Mouse (Mus musculus): ENCODE measurements around the gene Dhrs1. TPM values are rescaled to one million over a fixed set of nuclear protein-coding genes. Genes with fewer than 3 reads are reported as not detected.

The Dhrs1 gene
- polyA plus RNA-seq, 1 experiment from 2014 or later: 73.8 TPM

- WGBS: 69% methylated on average over 8 of the region's 8 CpGs
- H3K27me3 ChIP-seq (ENCODE audit: insufficient read depth, poor library complexity, severe bottlenecking): no peaks in the 10 kb centered on the region
- no peaks in the 10 kb centered on the region for H3K4me1 ChIP-seq (replicated peaks)
- DNase-seq (ENCODE audit: low spot score): no peak
- no peak overlapping the region for H3K27ac ChIP-seq
- H3K4me3 ChIP-seq: no peak overlapping the region
- H3K36me3 ChIP-seq: no peaks in the 10 kb centered on the region
- no peaks in the 10 kb centered on the region for H3K9me3 ChIP-seq
Measured at GRCm38 (mm10) chr14:55727889-55728685, 17.4 kb downstream of the Dhrs1 start.

- H3K36me3 ChIP-seq: no peaks in the 10 kb centered on the region
- H3K4me1 ChIP-seq (replicated peaks): peaks cover 12% of the 10 kb centered on the region
- H3K27me3 ChIP-seq (ENCODE audit: insufficient read depth, poor library complexity, severe bottlenecking): no peaks in the 10 kb centered on the region
- no peak for DNase-seq (ENCODE audit: low spot score)
- H3K27ac ChIP-seq: no peak overlapping the region
- H3K9me3 ChIP-seq: no peaks in the 10 kb centered on the region
- H3K4me3 ChIP-seq: no peak overlapping the region
Measured at GRCm38 (mm10) chr14:55726261-55726660, 19.2 kb downstream of the Dhrs1 start.

- H3K9me3 ChIP-seq: no peaks in the 10 kb centered on the region
- no peak overlapping the region for H3K27ac ChIP-seq
- no peak for DNase-seq (ENCODE audit: low spot score)
- H3K4me1 ChIP-seq (replicated peaks): peaks cover 16% of the 10 kb centered on the region
- no peaks in the 10 kb centered on the region for H3K27me3 ChIP-seq (ENCODE audit: insufficient read depth, poor library complexity, severe bottlenecking)
- H3K36me3 ChIP-seq: peaks cover 10% of the 10 kb centered on the region
- WGBS: 69% methylated on average over 8 of the region's 8 CpGs
- H3K4me3 ChIP-seq: no peak overlapping the region
Measured at GRCm38 (mm10) chr14:55724411-55724871, 21.0 kb downstream of the Dhrs1 start.

- Histone ChIP-seq H3K36me3 (peaks cover 20% of the 10 kb centered on the region), H3K4me3 (no peak overlapping the region), H3K27me3 (ENCODE audit: insufficient read depth, poor library complexity, severe bottlenecking) (no peaks in the 10 kb centered on the region), H3K27ac (no peak overlapping the region), H3K9me3 (no peaks in the 10 kb centered on the region), H3K4me1 (replicated peaks) (peaks cover 16% of the 10 kb centered on the region)
- DNase-seq (ENCODE audit: low spot score): no peak
- 93% methylated on average over 7 of the region's 7 CpGs for WGBS
Measured at GRCm38 (mm10) chr14:55723433-55723832, 22.1 kb downstream of the Dhrs1 start.

- H3K27ac ChIP-seq: peak overlapping the region; percentile 94
- H3K4me3 ChIP-seq: peak overlapping the region; percentile 87
- WGBS: 53% methylated on average over 8 of the region's 8 CpGs
- no peaks in the 10 kb centered on the region for H3K27me3 ChIP-seq (ENCODE audit: insufficient read depth, poor library complexity, severe bottlenecking)
- peaks cover 16% of the 10 kb centered on the region for H3K4me1 ChIP-seq (replicated peaks)
- DNase-seq (ENCODE audit: low spot score): no peak
- no peaks in the 10 kb centered on the region for H3K9me3 ChIP-seq
- H3K36me3 ChIP-seq: peaks cover 29% of the 10 kb centered on the region
Measured at GRCm38 (mm10) chr14:55722438-55722945, 23.0 kb downstream of the Dhrs1 start.

DNA sequence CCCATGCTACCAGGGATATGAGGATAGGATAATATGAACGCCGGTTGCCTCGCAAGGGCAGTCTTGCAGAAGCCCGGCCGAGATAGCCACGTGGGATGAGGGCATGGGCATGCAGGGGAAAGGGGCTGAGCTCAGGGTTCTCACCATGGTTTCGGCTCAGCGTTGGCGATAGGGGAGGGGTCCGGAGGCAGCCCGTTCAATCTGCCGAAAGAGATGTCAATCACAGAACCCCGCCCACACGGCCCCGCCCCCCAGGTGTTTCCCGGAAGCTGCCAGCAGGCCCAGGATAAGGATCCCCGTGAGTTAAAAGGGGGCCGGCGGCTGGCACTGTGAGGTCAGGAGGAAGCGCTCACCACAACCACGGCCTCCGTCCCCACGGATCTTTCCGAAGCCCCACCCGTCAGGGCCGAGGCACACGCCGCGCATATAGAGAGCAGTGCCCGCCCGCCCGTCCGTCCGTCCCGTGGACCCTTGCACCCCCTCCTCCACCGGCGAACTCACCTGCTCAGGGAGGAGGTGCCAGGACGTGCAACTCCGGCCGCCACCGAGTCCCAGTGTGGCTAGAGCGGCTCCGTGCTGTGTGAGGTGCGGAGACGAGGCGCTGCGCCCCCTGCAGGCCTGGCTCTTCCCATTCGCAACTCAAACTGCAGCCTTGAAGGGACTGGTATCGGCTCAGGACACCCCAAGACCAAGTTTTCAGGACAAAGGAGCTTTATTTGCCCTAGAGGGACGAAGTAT, 23.6 kb downstream of the Dhrs1 start, which contains the start of gene Rabggta:
Rabggta (minus strand) TSS at position 564 of the 738 bp plus-strand sequence.
- no peaks in the 10 kb centered on the region for H3K27me3 ChIP-seq (ENCODE audit: insufficient read depth, poor library complexity, severe bottlenecking)
- whole genome bisulfite sequencing: under 1% methylated on average over 50 of the region's 50 CpGs
- H3K4me3 ChIP-seq: peak within 1 kb of the TSS; percentile 87
- peak within 1 kb of the TSS; percentile 94 for H3K27ac ChIP-seq
- peaks cover 16% of the 10 kb centered on the region for H3K4me1 ChIP-seq (replicated peaks)
- peaks cover 35% of the 10 kb centered on the region for H3K36me3 ChIP-seq
- no peaks in the 10 kb centered on the region for H3K9me3 ChIP-seq
- DNase-seq (ENCODE audit: low spot score): peak; percentile 93

GRCm38 (mm10) chr14:55721076-55721475, 24.4 kb downstream of the Dhrs1 start:
- no peak overlapping the region for H3K27ac ChIP-seq
- 69% methylated on average over 6 of the region's 6 CpGs for WGBS

DNA sequence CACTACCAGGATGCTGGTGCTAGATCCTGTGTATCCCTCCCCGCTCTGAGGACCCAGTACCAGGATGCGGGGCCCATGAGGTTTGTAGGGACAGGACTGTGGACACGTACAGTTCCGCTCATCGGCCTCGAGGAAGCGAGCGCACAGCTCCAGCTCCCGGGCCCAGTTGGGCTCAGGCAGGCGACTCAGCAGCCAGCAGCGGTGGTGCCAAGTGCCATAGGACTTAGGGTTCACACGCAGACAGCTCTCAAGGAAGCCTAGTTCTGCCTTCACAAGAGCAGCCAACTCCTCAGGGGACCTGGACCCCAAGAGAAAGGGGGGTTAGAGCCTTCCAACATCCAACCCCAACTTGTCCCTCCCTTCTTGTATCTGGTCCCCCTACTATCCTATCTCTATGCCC, 24.8 kb downstream of the Dhrs1 start:
- DNase-seq (ENCODE audit: low spot score): no peak
- Histone ChIP-seq H3K4me1 (replicated peaks) (peaks cover 16% of the 10 kb centered on the region), H3K9me3 (no peaks in the 10 kb centered on the region), H3K27ac (no peak overlapping the region), H3K36me3 (peaks cover 45% of the 10 kb centered on the region), H3K4me3 (peak overlapping the region; percentile 87; the same call in 1 of the 2 replicates), H3K27me3 (ENCODE audit: insufficient read depth, poor library complexity, severe bottlenecking) (no peaks in the 10 kb centered on the region)
- 94% methylated on average over 12 of the region's 12 CpGs for WGBS

More at GRCm38 (mm10) chr14:55721076-55721475, 24.4 kb downstream of the Dhrs1 start:
- no peaks in the 10 kb centered on the region for H3K9me3 ChIP-seq
- H3K27me3 ChIP-seq (ENCODE audit: insufficient read depth, poor library complexity, severe bottlenecking): no peaks in the 10 kb centered on the region
- H3K4me1 ChIP-seq (replicated peaks): peaks cover 16% of the 10 kb centered on the region
- peaks cover 43% of the 10 kb centered on the region for H3K36me3 ChIP-seq
- no peak for DNase-seq (ENCODE audit: low spot score)
- H3K4me3 ChIP-seq: peak overlapping the region; percentile 87

DNA sequence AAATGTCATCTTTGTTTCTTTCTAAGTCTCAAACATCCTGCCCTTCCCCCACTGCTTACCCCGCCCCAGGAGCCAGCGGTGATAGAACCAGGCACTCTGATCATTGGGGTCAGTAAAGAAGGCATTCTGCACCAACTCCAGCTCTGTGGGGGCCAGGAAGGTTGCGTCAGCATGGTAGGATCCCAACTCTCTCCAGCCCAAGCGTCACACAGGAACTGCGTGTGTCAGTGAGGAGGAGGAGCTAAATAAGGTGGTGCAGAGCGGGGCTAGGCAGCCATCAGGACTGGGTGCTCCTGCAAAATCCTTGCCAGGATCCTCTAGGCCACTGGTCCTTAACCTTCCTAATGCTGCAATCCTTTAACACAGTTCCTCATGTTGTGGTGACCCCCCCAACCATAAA, 25.8 kb downstream of the Dhrs1 start:
- DNase-seq (ENCODE audit: low spot score): no peak
- H3K9me3 ChIP-seq: no peaks in the 10 kb centered on the region
- no peaks in the 10 kb centered on the region for H3K27me3 ChIP-seq (ENCODE audit: insufficient read depth, poor library complexity, severe bottlenecking)
- no peak overlapping the region for H3K27ac ChIP-seq
- H3K36me3 ChIP-seq: peaks cover 45% of the 10 kb centered on the region
- peaks cover 16% of the 10 kb centered on the region for H3K4me1 ChIP-seq (replicated peaks)
- no peak overlapping the region for H3K4me3 ChIP-seq
- 90% methylated on average over 6 of the region's 6 CpGs for WGBS

DNA sequence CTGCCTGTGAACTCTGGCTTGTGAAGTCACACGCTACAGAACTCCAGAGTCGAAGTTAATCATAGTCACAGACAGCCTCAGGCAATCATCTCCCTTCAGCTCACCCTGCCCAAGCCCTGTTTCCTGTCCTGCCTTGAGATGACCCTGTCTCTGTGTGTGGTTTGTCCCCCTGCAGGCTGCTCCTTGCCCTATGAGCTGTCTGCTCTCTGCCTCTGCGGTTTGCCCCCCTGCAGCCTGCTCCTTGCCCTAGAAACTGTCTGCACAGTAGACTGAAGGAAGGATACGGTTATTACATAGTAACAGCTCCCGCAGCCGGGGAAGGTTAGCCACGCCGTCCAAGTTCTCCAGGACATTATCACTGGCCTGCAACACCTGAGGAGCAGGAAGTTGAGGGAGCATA, 28.6 kb downstream of the Dhrs1 start:
- DNase-seq (ENCODE audit: low spot score): no peak
- Histone ChIP-seq H3K9me3 (no peaks in the 10 kb centered on the region), H3K27ac (no peak overlapping the region), H3K4me1 (replicated peaks) (peaks cover 22% of the 10 kb centered on the region), H3K4me3 (no peak overlapping the region), H3K36me3 (peaks cover 45% of the 10 kb centered on the region), H3K27me3 (ENCODE audit: insufficient read depth, poor library complexity, severe bottlenecking) (peaks cover 24% of the 10 kb centered on the region)
- WGBS: 69% methylated on average over 8 of the region's 8 CpGs

DNA sequence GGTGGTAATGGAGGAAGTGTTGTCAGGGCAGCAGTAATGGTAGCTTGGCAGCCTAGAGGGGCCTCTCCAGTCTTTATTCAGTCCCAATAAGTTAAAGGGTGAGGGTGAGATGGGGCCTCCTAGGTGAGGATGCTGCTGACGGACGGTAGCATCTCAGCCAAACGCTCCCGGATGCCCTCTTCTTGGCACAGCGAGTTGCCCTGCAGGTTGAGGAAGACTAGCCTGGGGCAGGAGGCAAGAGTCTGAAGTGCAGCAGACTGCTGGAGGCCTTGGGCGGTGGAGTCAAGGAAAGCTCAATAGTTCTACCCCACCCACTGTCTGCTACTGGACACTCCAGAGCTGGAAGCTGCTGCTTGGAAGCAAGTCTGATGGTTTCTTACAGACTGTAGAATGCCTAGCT, 29.2 kb downstream of the Dhrs1 start:
- WGBS: 91% methylated on average over 6 of the region's 6 CpGs
- no peak overlapping the region for H3K27ac ChIP-seq

GRCm38 (mm10) chr14:55714893-55715292, 30.6 kb downstream of the Dhrs1 start:
- H3K27me3 ChIP-seq (ENCODE audit: insufficient read depth, poor library complexity, severe bottlenecking): peaks cover 33% of the 10 kb centered on the region
- no peak overlapping the region for H3K4me3 ChIP-seq
- H3K27ac ChIP-seq: no peak overlapping the region
- no peaks in the 10 kb centered on the region for H3K9me3 ChIP-seq
- peaks cover 39% of the 10 kb centered on the region for H3K36me3 ChIP-seq
- no peak for DNase-seq (ENCODE audit: low spot score)
- peaks cover 13% of the 10 kb centered on the region for H3K4me1 ChIP-seq (replicated peaks)
- WGBS: 37% methylated on average over 6 of the region's 6 CpGs

More for the DNA sequence above, 29.2 kb downstream of the Dhrs1 start:
- Histone ChIP-seq H3K36me3 (peaks cover 45% of the 10 kb centered on the region), H3K9me3 (no peaks in the 10 kb centered on the region), H3K4me3 (no peak overlapping the region), H3K4me1 (replicated peaks) (peaks cover 17% of the 10 kb centered on the region), H3K27me3 (ENCODE audit: insufficient read depth, poor library complexity, severe bottlenecking) (peaks cover 30% of the 10 kb centered on the region)
- no peak for DNase-seq (ENCODE audit: low spot score)

DNA sequence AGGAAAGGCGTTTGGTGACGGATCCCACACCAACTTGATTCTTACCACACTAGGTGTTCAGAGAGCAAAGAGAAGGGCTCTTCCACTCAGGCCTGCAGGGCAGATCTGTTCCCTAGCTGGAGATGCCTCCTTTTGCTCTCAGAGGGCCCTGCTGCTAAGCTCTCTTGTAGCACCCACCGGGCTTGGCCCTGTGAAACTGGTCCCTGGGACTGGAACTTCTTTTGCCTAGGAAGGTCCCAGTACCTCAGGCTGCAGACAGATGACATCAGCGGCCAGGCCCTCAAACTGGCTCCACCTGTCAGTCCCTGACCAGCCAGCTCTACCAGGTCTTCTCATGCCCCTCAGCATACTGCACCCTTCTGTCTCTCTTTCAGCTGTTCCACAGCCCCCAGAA, 31.8 kb downstream of the Dhrs1 start, which contains the start of gene Tgm1:
Tgm1 (minus strand) TSS at position 198 of the 394 bp plus-strand sequence.
- Histone ChIP-seq H3K4me1 (replicated peaks) (peaks cover 13% of the 10 kb centered on the region), H3K27me3 (ENCODE audit: insufficient read depth, poor library complexity, severe bottlenecking) (peaks cover 33% of the 10 kb centered on the region), H3K36me3 (peaks cover 28% of the 10 kb centered on the region), H3K9me3 (no peaks in the 10 kb centered on the region), H3K4me3 (peak within 1 kb of the TSS; percentile 37), H3K27ac (peak within 1 kb of the TSS; percentile 29; the same call in 1 of the 2 replicates)
- DNase-seq (ENCODE audit: low spot score): no peak
- 31% methylated on average over 4 of the region's 4 CpGs for WGBS

Measured in hindbrain, embryonic 10.5 days (tissue).